Mouse (Mus musculus) C2C12 (cell line): ENCODE results near the gene Chst11. TPM values are rescaled to one million over a fixed set of nuclear protein-coding genes. Genes with fewer than 3 reads are reported as not detected.

Experiments
- H3K27me3 ChIP-seq: one replicate; pipeline ENCODE4 v1.6.1; 2011; ENCODE audit not compliant: control insufficient read depth, insufficient read depth, insufficient read length
- H3K36me3 ChIP-seq: one replicate; pipeline ENCODE4 v1.6.1; 2011; ENCODE audit not compliant: control insufficient read depth, insufficient read depth
- H3K4me3 ChIP-seq: one replicate; pipeline ENCODE4 v1.5.1; 2011; ENCODE audit warnings: mild to moderate bottlenecking, control low read depth; ENCODE audit not compliant: poor library complexity, insufficient read depth, severe bottlenecking
- H3K79me2 ChIP-seq: one replicate; pipeline ENCODE4 v1.6.1; 2011; ENCODE audit not compliant: control insufficient read depth, insufficient read depth
- H3K79me3 ChIP-seq: one replicate; pipeline ENCODE4 v1.6.1; 2011; ENCODE audit warnings: low read depth, control low read depth
- H3ac ChIP-seq: one replicate; pipeline ENCODE3; 2011; ENCODE audit warnings: low read depth; ENCODE audit not compliant: control insufficient read depth, insufficient read length
- CEBPB ChIP-seq: IDR thresholded peaks from one replicate; pipeline ENCODE4 v1.6.1; 2011; ENCODE audit warnings: low read depth, mild to moderate bottlenecking, control low read depth, moderate library complexity
- CTCF ChIP-seq: IDR thresholded peaks from one replicate; pipeline ENCODE4 v1.5.1; 2011; ENCODE audit not compliant: control insufficient read depth, insufficient read depth, insufficient read length
- FOSL1 ChIP-seq: IDR thresholded peaks from one replicate; pipeline ENCODE4 v1.8.0; 2011; ENCODE audit warnings: mild to moderate bottlenecking, low read length; ENCODE audit not compliant: poor library complexity, insufficient read depth, severe bottlenecking
- MAX ChIP-seq: IDR thresholded peaks from one replicate; pipeline ENCODE4 v1.6.1; 2011; ENCODE audit warnings: mild to moderate bottlenecking, control low read depth
- MYOD1 ChIP-seq: IDR thresholded peaks from one replicate; pipeline ENCODE4 v1.6.1; 2011; ENCODE audit warnings: low read depth; ENCODE audit not compliant: control insufficient read depth, insufficient read length
- MYOG ChIP-seq: IDR thresholded peaks from one replicate; pipeline ENCODE4 v1.6.1; 2011; ENCODE audit not compliant: control insufficient read depth, insufficient read length; ENCODE audit errors: extremely low read depth
- USF1 ChIP-seq: IDR thresholded peaks from one replicate; pipeline ENCODE4 v1.6.1; 2011; ENCODE audit warnings: low read depth, mild to moderate bottlenecking, control low read depth, moderate library complexity
- polyA plus RNA-seq: library from polyadenylated mRNA; unstranded; fragments of >200 nt; fragmentation: generic; extraction: Trizol; gene quantifications from one replicate; pipeline ENCODE4 v1.2.1, GENCODE M21; 2012; ENCODE audit warnings: missing spikeins

Chst11 gene
- polyA plus RNA-seq, 1 experiment: 15.9 TPM

DNA sequence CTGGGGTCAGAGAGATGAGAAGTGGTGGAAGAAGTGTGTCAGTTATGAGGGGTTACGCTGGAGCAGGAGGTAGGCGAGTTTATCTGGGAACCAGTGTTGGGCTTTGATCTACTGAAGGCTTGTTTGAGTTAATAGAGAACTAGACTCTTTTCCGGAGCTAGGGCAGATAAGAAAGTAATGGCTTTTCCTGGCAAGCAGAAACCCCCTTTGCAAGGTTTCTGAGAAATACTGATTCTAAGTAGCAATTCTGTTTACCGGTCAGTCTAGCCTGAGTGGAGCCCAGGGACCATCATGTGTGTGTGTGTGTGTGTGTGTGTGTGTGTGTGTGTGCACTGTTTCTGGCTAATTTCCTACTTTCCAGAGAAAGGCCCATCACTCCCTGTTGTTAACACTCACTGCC, 243.3 kb downstream of the Chst11 start:
- peaks cover 13% of the 10 kb centered on the region for H3K36me3 ChIP-seq
- no peak overlapping the region for H3K4me3 ChIP-seq
- H3ac ChIP-seq: no peak overlapping the region
- no peaks in the 10 kb centered on the region for H3K27me3 ChIP-seq
- TF ChIP-seq MYOD1 (no peak), FOSL1 (no peak), MYOG (no peak), CEBPB (no peak)
- H3K79me2 ChIP-seq: no peaks in the 10 kb centered on the region
- no peaks in the 10 kb centered on the region for H3K79me3 ChIP-seq

DNA sequence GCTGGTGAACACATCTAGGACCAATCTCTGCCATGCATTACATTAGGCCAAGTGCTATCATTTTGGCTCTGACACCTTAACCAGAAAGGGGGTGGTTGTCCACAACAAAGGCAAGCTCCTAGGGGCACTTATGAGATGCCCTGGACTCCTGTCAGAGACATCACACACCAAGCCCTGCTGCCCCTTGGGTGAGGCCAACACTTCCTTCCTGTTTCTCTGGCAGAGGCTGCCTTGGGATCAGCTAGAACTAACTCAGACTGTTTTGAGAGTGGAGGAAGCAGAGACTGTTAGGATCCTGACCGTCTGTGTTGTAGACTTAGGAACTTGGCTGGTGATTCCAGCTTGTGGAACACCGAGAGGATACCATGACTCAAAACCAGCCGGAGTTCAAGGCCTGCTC, 248.7 kb downstream of the Chst11 start:
- no peak for TF ChIP-seq MAX
- no peak for TF ChIP-seq CEBPB
- no peak for TF ChIP-seq CTCF
- no peak for TF ChIP-seq USF1
- no peak for TF ChIP-seq MYOD1
- no peak for TF ChIP-seq MYOG
- TF ChIP-seq FOSL1: no peak
- no peak overlapping the region for H3ac ChIP-seq
- H3K4me3 ChIP-seq: no peak overlapping the region
- H3K79me3 ChIP-seq: no peaks in the 10 kb centered on the region
- H3K36me3 ChIP-seq: peaks cover 13% of the 10 kb centered on the region
- H3K27me3 ChIP-seq: no peaks in the 10 kb centered on the region
- H3K79me2 ChIP-seq: no peaks in the 10 kb centered on the region

DNA sequence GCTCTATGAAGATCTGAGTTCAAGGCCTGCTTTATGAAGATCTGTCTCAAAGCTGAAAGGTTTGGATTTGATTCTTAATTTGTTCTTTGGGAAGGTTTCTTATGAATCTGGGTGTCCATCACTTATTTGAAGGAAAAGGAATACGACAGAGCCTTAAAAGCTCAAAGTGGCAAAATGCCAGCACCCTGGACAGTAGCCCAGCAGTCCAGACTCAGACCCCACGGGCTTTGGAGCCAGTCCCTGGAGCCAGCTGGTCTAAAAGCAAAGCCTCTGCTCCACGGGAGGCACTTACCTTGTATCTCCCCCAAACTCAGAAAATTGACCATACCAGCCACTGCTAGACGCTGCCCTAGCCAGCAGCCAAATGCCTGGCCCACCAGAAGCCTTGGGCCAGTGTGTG, 249.1 kb downstream of the Chst11 start:
- Histone ChIP-seq H3K79me2 (no peaks in the 10 kb centered on the region), H3K36me3 (peaks cover 12% of the 10 kb centered on the region), H3K27me3 (no peaks in the 10 kb centered on the region), H3ac (no peak overlapping the region), H3K79me3 (no peaks in the 10 kb centered on the region), H3K4me3 (no peak overlapping the region)
- TF ChIP-seq MAX (no peak), MYOG (no peak), USF1 (no peak), FOSL1 (no peak), MYOD1 (no peak), CEBPB (no peak), CTCF (no peak)

DNA sequence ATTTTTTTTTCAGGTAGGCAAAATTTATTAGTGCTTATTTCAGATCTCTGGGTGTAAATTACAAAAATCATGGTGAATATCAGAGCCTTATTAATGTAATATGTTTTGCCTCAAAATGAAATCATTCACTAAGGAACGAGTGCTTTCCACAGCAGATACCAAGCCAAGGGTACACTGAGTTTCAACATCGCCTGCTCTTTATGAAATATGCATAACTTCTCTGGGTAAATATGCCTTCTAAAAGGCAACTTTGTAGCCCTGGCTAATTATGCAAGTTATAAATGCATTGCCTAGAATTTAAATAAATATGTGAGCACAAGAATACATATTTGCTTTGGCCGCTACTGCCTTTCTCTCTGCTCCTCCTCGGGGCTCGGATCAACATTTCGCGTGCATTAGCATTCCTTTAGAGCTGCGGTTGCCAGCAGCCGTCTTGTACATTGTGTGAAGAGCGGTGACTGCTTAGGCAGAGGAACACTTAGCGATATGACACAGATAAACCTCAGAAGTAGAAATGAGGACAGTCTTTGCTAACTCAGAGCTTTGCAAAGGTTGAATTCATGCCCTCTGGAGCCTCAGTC, 256.9 kb downstream of the Chst11 start:
- TF ChIP-seq CEBPB: no peak
- no peak for TF ChIP-seq USF1
- TF ChIP-seq MYOG: no peak
- no peak for TF ChIP-seq CTCF
- no peak for TF ChIP-seq MYOD1
- TF ChIP-seq MAX: no peak
- TF ChIP-seq FOSL1: no peak
- H3K79me2 ChIP-seq: no peaks in the 10 kb centered on the region
- peaks cover 12% of the 10 kb centered on the region for H3K36me3 ChIP-seq
- H3ac ChIP-seq: no peak overlapping the region
- no peaks in the 10 kb centered on the region for H3K79me3 ChIP-seq
- H3K4me3 ChIP-seq: no peak overlapping the region
- H3K27me3 ChIP-seq: no peaks in the 10 kb centered on the region

DNA sequence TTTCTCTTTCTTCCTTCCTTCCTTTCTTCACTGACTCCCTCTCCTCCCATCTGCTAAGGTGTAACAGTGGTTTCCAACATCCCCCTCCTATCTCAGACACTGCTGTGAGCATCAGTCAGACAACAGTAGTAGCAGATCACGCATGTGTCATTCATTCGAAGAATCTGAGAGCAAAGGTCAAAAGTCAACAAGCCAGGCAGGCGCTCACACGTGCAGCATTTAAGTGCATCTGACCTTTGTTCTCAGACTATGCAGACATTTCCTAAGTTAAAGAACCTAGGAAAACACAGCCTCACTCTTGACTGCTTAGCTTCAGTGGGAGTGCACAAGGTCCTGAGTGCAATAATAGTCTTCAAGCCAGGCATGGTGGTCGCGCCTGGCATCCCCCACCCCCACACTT, 258.8 kb downstream of the Chst11 start:
- Histone ChIP-seq H3K36me3 (peaks cover 12% of the 10 kb centered on the region), H3ac (no peak overlapping the region), H3K4me3 (no peak overlapping the region), H3K79me2 (no peaks in the 10 kb centered on the region), H3K27me3 (no peaks in the 10 kb centered on the region), H3K79me3 (no peaks in the 10 kb centered on the region)
- TF ChIP-seq USF1: no peak
- TF ChIP-seq CEBPB: no peak
- no peak for TF ChIP-seq CTCF
- no peak for TF ChIP-seq MYOG
- no peak for TF ChIP-seq MAX
- TF ChIP-seq MYOD1: no peak
- TF ChIP-seq FOSL1: no peak

Other genes starting within 250 kb of the Chst11 start
- gene Nfyb, start 221.4 kb upstream of the Chst11 start, polyA plus RNA-seq: 11.9 TPM
- gene Txnrd1, start 151.5 kb upstream of the Chst11 start, polyA plus RNA-seq: 172 TPM
- 1.3 TPM for gene Eid3, start 118.9 kb upstream of the Chst11 start, polyA plus RNA-seq